Mouse (Mus musculus) layer of hippocampus, adult 6 months (tissue): ENCODE data around the gene Dhx33. TPM values are rescaled to one million over a fixed set of nuclear protein-coding genes. Genes with fewer than 3 reads are reported as not detected.

ENCODE experiments used
- long read RNA-seq, 2 experiments: library from polyadenylated mRNA; unstranded; transcript quantifications; one replicate each; pipeline ENCODE4 v2.0.0; 2019 to 2020
- polyA plus RNA-seq: library from polyadenylated mRNA; unstranded; fragments of <200 nt; fragmentation: Nextera tagmentation; gene quantifications from 2 replicates; pipeline ENCODE4 v1.2.3, GENCODE M21; 2021

The Dhx33 gene
- polyA plus RNA-seq, result 9.3 and 10.0 TPM in 2 replicates
- long read RNA-seq, experiment 1, full-length matches to known transcripts, result 5 of 17 reads
- long read RNA-seq, experiment 1, partial matches to known transcripts, result 2 of 17 reads
- long read RNA-seq, experiment 1, other reads (novel, unspliced or antisense), result 10 of 17 reads
- long read RNA-seq, experiment 2, full-length matches to known transcripts, result 69 of 115 reads
- long read RNA-seq, experiment 2, partial matches to known transcripts, result 5 of 115 reads
- long read RNA-seq, experiment 2, other reads (novel, unspliced or antisense), result 41 of 115 reads

GRCm38 (mm10) chr11:71004316-71004773 lies at the start of gene Dhx33:
Dhx33 (minus strand) TSS chr11:71004437.

GRCm38 (mm10) chr11:71033163-71033761 lies 29.0 kb upstream of the Dhx33 start, which contains the start of gene 6330403K07Rik:
6330403K07Rik (minus strand) TSS chr11:71033513.

GRCm38 (mm10) chr11:71019201-71020068 lies 15.2 kb upstream of the Dhx33 start, which contains the start of the genes Mis12 and Derl2:
Mis12 (plus strand) TSS chr11:71019611.
Derl2 (minus strand) TSS chr11:71019841.

GRCm38 (mm10) chr11:70982557-70983228 lies 21.5 kb downstream of the Dhx33 start, which contains the start of gene C1qbp:
C1qbp (minus strand) TSS chr11:70983026.

GRCm38 (mm10) chr11:70969821-70970559 lies 34.2 kb downstream of the Dhx33 start, which contains the start of the genes Nup88 and Rpain:
Nup88 (minus strand) TSS chr11:70969973.
Rpain (plus strand) TSS chr11:70970213.

Other genes starting within 250 kb of the Dhx33 start
- 12.9 and 14.9 TPM in 2 replicates for gene Zfp3, start 240.2 kb downstream of the Dhx33 start, polyA plus RNA-seq
- gene Scimp, start 191.9 kb downstream of the Dhx33 start, polyA plus RNA-seq, result 0.13 and 0.26 TPM in 2 replicates
- 79.5 and 90.5 TPM in 2 replicates for gene Rabep1, start 159.7 kb downstream of the Dhx33 start, polyA plus RNA-seq
- 28.3 and 31.0 TPM in 2 replicates for gene Nup88, start 34.5 kb downstream of the Dhx33 start, polyA plus RNA-seq
- gene Rpain, start 34.2 kb downstream of the Dhx33 start, polyA plus RNA-seq, result 34.4 and 35.8 TPM in 2 replicates
- 203 and 224 TPM in 2 replicates for gene C1qbp, start 21.4 kb downstream of the Dhx33 start, polyA plus RNA-seq
- gene Mis12, start 15.2 kb upstream of the Dhx33 start, polyA plus RNA-seq, result 7.4 and 9.8 TPM in 2 replicates
- 24.1 and 25.6 TPM in 2 replicates for gene Derl2, start 15.4 kb upstream of the Dhx33 start, polyA plus RNA-seq
- 214 and 233 TPM in 2 replicates for gene 6330403K07Rik, start 29.1 kb upstream of the Dhx33 start, polyA plus RNA-seq
- gene Nlrp1a, start 140.3 kb upstream of the Dhx33 start, polyA plus RNA-seq, result 0.08 TPM in 1 of 2 replicates, not detected in the other
- gene Nlrp1b, start 226.3 kb upstream of the Dhx33 start, polyA plus RNA-seq, result not detected in 2 replicates